Mouse (Mus musculus) embryonic facial prominence, embryonic 15.5 days (tissue): ENCODE results near the gene Oprd1. TPM values are rescaled to one million over a fixed set of nuclear protein-coding genes. Genes with fewer than 3 reads are reported as not detected.

Experiments
- ATAC-seq: fragments of 200-750 bp; cut with Nextera tagmentation; 2 replicates; pipeline ENCODE4 v1.8.0; 2017; ENCODE audit warnings: low read depth, moderate TSS enrichment; ENCODE audit not compliant: insufficient number of reproducible peaks, low FRiP score, low TSS enrichment
- H3K27ac ChIP-seq: fragments of 300-500 bp; sonication (generic); replicated peaks from 2 replicates; pipeline ENCODE4 v1.5.1; 2015; ENCODE audit warnings: mild to moderate bottlenecking, inconsistent platforms
- H3K27me3 ChIP-seq: fragments of 300-500 bp; sonication (generic); 2 replicates; pipeline ENCODE4 v1.6.1; 2015; ENCODE audit warnings: inconsistent platforms
- H3K36me3 ChIP-seq: fragments of 300-500 bp; sonication (generic); 2 replicates; pipeline ENCODE4 v1.6.1; 2015; ENCODE audit warnings: mild to moderate bottlenecking, inconsistent platforms
- H3K4me1 ChIP-seq: fragments of 300-500 bp; sonication (generic); 2 replicates; pipeline ENCODE4 v1.6.1; 2015; ENCODE audit warnings: inconsistent platforms
- H3K4me2 ChIP-seq: fragments of 300-500 bp; sonication (generic); replicated peaks from 2 replicates; pipeline ENCODE4 v1.6.1; 2015; ENCODE audit warnings: mild to moderate bottlenecking, inconsistent platforms
- H3K4me3 ChIP-seq: fragments of 300-500 bp; sonication (generic); replicated peaks from 2 replicates; pipeline ENCODE4 v1.5.1; 2015; ENCODE audit warnings: mild to moderate bottlenecking, inconsistent platforms
- H3K9ac ChIP-seq: fragments of 300-500 bp; sonication (generic); 2 replicates; pipeline ENCODE4 v1.6.1; 2015; ENCODE audit warnings: inconsistent platforms
- H3K9me3 ChIP-seq: fragments of 300-500 bp; sonication (generic); replicated peaks from 2 replicates; pipeline ENCODE4 v1.6.1; 2016; ENCODE audit warnings: inconsistent platforms
- WGBS: fragments of 180-500 bp; shearing (Covaris S2); methylation state at CpG from one replicate; pipeline ENCODE4 v1.1.7; 2015; 5-methylcytosine and 5-hydroxymethylcytosine counted together
- polyA plus RNA-seq: library from polyadenylated mRNA; unstranded; fragments of >200 nt; fragmentation: Nextera tagmentation; extraction: Ambion mirVana; gene quantifications from 2 replicates; pipeline ENCODE4 v1.2.1, GENCODE M21; 2015

Gene Oprd1
- polyA plus RNA-seq, 1 experiment from 2014 or later, result 0.33 TPM

- no peak overlapping the region for H3K4me3 ChIP-seq
- 85% methylated on average over 7 of the region's 7 CpGs for WGBS
- no peaks in the 10 kb centered on the region for H3K27me3 ChIP-seq
- H3K9ac ChIP-seq, result no peak overlapping the region
- 0 out of 2 replicates have a peak, but pooled peaks cover 2% of the 10 kb centered on the region for H3K4me1 ChIP-seq
- H3K27ac ChIP-seq, result no peak overlapping the region
- H3K4me2 ChIP-seq, result no peak overlapping the region
- ATAC-seq, result no peak
- H3K9me3 ChIP-seq, result no peaks in the 10 kb centered on the region
- H3K36me3 ChIP-seq, result no peaks in the 10 kb centered on the region
Observed at GRCm38 (mm10) chr4:132132297-132132696, 12.0 kb downstream of the Oprd1 start.

- no peaks in the 10 kb centered on the region for H3K36me3 ChIP-seq
- 86% methylated on average over 7 of the region's 7 CpGs for whole genome bisulfite sequencing
- no peak for ATAC-seq
Observed at GRCm38 (mm10) chr4:132131790-132132189, 12.5 kb downstream of the Oprd1 start.

GRCm38 (mm10) chr4:132131116-132131515 is 13.2 kb downstream of the Oprd1 start:
- H3K4me1 ChIP-seq, result 0 out of 2 replicates have a peak, but pooled peaks cover 2% of the 10 kb centered on the region
- no peak overlapping the region for H3K27ac ChIP-seq
- H3K36me3 ChIP-seq, result no peaks in the 10 kb centered on the region
- H3K4me3 ChIP-seq, result no peak overlapping the region
- no peak overlapping the region for H3K4me2 ChIP-seq
- no peak for ATAC-seq
- 85% methylated on average over 9 of the region's 9 CpGs for WGBS
- no peaks in the 10 kb centered on the region for H3K27me3 ChIP-seq
- H3K9me3 ChIP-seq, result no peaks in the 10 kb centered on the region
- H3K9ac ChIP-seq, result no peak overlapping the region

More at GRCm38 (mm10) chr4:132131790-132132189, 12.5 kb downstream of the Oprd1 start:
- H3K4me2 ChIP-seq, result no peak overlapping the region
- H3K9ac ChIP-seq, result no peak overlapping the region
- 0 out of 2 replicates have a peak, but pooled peaks cover 2% of the 10 kb centered on the region for H3K4me1 ChIP-seq
- no peak overlapping the region for H3K27ac ChIP-seq
- H3K4me3 ChIP-seq, result no peak overlapping the region
- H3K9me3 ChIP-seq, result no peaks in the 10 kb centered on the region
- H3K27me3 ChIP-seq, result no peaks in the 10 kb centered on the region

- no peaks in the 10 kb centered on the region for H3K36me3 ChIP-seq
- no peak overlapping the region for H3K9ac ChIP-seq
- no peak overlapping the region for H3K27ac ChIP-seq
- H3K9me3 ChIP-seq, result no peaks in the 10 kb centered on the region
- H3K27me3 ChIP-seq, result no peaks in the 10 kb centered on the region
- 75% methylated on average over 11 of the region's 11 CpGs for WGBS
- no peak overlapping the region for H3K4me3 ChIP-seq
- no peak for ATAC-seq
- 0 out of 2 replicates have a peak, but pooled peaks cover 2% of the 10 kb centered on the region for H3K4me1 ChIP-seq
- H3K4me2 ChIP-seq, result no peak overlapping the region
Observed at GRCm38 (mm10) chr4:132130645-132131044, 13.6 kb downstream of the Oprd1 start.

GRCm38 (mm10) chr4:132130134-132130533 is 14.2 kb downstream of the Oprd1 start:
- Histone ChIP-seq H3K36me3 (no peaks in the 10 kb centered on the region), H3K9me3 (no peaks in the 10 kb centered on the region), H3K27me3 (no peaks in the 10 kb centered on the region), H3K27ac (no peak overlapping the region), H3K9ac (no peak overlapping the region), H3K4me2 (no peak overlapping the region), H3K4me1 (0 out of 2 replicates have a peak, but pooled peaks cover 2% of the 10 kb centered on the region), H3K4me3 (no peak overlapping the region)
- no peak for ATAC-seq
- 69% methylated on average over 2 of the region's 2 CpGs for WGBS

- Histone ChIP-seq H3K27me3 (no peaks in the 10 kb centered on the region), H3K4me2 (no peak overlapping the region), H3K36me3 (no peaks in the 10 kb centered on the region), H3K27ac (no peak overlapping the region; the same call in 1 of the 2 replicates), H3K9me3 (no peaks in the 10 kb centered on the region), H3K9ac (no peak overlapping the region), H3K4me3 (no peak overlapping the region), H3K4me1 (0 out of 2 replicates have a peak, but pooled peaks cover 2% of the 10 kb centered on the region)
- ATAC-seq, result no peak
- WGBS, result 17% methylated on average over 6 of the region's 6 CpGs
Observed at GRCm38 (mm10) chr4:132128997-132129636, 15.2 kb downstream of the Oprd1 start.

GRCm38 (mm10) chr4:132127091-132127490 is 17.2 kb downstream of the Oprd1 start:
- Histone ChIP-seq H3K4me2 (no peak overlapping the region), H3K4me3 (no peak overlapping the region), H3K9me3 (no peaks in the 10 kb centered on the region), H3K9ac (no peak overlapping the region), H3K4me1 (no peaks in the 10 kb centered on the region), H3K27me3 (no peaks in the 10 kb centered on the region), H3K27ac (no peak overlapping the region), H3K36me3 (no peaks in the 10 kb centered on the region)
- 83% methylated on average over 8 of the region's 8 CpGs for WGBS
- ATAC-seq, result no peak

- Histone ChIP-seq H3K27ac (no peak overlapping the region), H3K9ac (no peak overlapping the region), H3K27me3 (no peaks in the 10 kb centered on the region), H3K36me3 (no peaks in the 10 kb centered on the region), H3K4me1 (peaks cover 8% of the 10 kb centered on the region; the same call in 1 of the 2 replicates), H3K9me3 (no peaks in the 10 kb centered on the region), H3K4me3 (no peak overlapping the region), H3K4me2 (no peak overlapping the region)
- ATAC-seq, result no peak
- 84% methylated on average over 1 of the region's 1 CpGs for WGBS
Observed at GRCm38 (mm10) chr4:132123166-132123565, 21.1 kb downstream of the Oprd1 start.

- Histone ChIP-seq H3K36me3 (no peaks in the 10 kb centered on the region), H3K9ac (no peak overlapping the region), H3K4me2 (no peak overlapping the region), H3K9me3 (no peaks in the 10 kb centered on the region), H3K27me3 (no peaks in the 10 kb centered on the region), H3K4me1 (peaks cover 8% of the 10 kb centered on the region; the same call in 1 of the 2 replicates), H3K27ac (no peak overlapping the region), H3K4me3 (no peak overlapping the region)
- WGBS, result 85% methylated on average over 5 of the region's 5 CpGs
- ATAC-seq, result no peak
Observed at GRCm38 (mm10) chr4:132121674-132122073, 22.6 kb downstream of the Oprd1 start.

GRCm38 (mm10) chr4:132119566-132119965 is 24.7 kb downstream of the Oprd1 start:
- Histone ChIP-seq H3K27ac (no peak overlapping the region), H3K9me3 (no peaks in the 10 kb centered on the region), H3K4me2 (0 out of 2 replicates have a peak overlapping the region, but pooled peaks have one; percentile 2), H3K27me3 (0 out of 2 replicates have a peak, but pooled peaks cover 3% of the 10 kb centered on the region), H3K9ac (no peak overlapping the region), H3K36me3 (no peaks in the 10 kb centered on the region), H3K4me3 (no peak overlapping the region), H3K4me1 (peaks cover 8% of the 10 kb centered on the region; the same call in 1 of the 2 replicates)
- WGBS, result 42% methylated on average over 9 of the region's 9 CpGs
- no peak for ATAC-seq

- Histone ChIP-seq H3K36me3 (no peaks in the 10 kb centered on the region), H3K4me2 (no peak overlapping the region), H3K27ac (no peak overlapping the region), H3K9ac (no peak overlapping the region), H3K4me1 (peaks cover 10% of the 10 kb centered on the region; the same call in 1 of the 2 replicates), H3K4me3 (no peak overlapping the region), H3K27me3 (peaks cover 16% of the 10 kb centered on the region), H3K9me3 (no peaks in the 10 kb centered on the region)
- no peak for ATAC-seq
- WGBS, result 75% methylated on average over 4 of the region's 4 CpGs
Observed at GRCm38 (mm10) chr4:132116315-132116714, 28.0 kb downstream of the Oprd1 start.
